Mouse (Mus musculus) WW6 (cell line): ENCODE measurements around the gene Tjp1.

Experiments used
- DNase-seq: peaks from one replicate; pipeline ENCODE4 v3.0.0-alpha.2; 2013; ENCODE audit warnings: low read depth, low spot score

Tjp1 gene

DNA sequence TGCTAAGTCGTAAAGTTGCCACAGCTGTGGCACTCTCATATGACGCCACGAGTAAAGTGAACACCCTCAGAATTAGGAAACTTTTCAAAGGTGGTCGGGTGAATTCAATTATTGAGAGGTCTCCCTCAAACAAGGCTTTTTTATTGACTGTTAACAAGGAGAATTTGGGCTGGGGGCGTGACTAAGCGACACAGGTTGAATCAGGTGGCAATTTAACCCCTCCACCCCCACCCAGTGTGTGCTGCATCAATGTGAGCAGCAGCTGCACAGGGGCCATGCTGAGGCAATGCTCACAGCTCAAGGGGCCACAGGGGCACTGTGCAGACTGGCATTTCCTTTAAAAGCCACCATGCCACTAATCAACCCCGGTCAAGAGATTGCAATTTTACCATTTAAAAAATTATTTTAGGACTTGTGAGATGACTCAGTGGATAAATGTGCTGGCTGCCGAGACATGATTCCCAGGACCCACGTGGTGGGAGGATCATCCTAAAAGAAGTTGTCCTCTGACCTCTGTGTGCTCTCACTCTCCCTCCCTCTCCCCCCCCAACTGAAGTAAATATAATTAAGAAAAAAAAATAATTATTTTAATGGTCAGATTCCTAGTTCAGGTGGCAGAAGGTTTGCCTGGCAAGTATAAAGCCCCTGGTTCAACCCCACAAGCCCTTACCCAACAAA is 96.4 kb downstream of the Tjp1 start:
- no peak for DNase-seq

DNA sequence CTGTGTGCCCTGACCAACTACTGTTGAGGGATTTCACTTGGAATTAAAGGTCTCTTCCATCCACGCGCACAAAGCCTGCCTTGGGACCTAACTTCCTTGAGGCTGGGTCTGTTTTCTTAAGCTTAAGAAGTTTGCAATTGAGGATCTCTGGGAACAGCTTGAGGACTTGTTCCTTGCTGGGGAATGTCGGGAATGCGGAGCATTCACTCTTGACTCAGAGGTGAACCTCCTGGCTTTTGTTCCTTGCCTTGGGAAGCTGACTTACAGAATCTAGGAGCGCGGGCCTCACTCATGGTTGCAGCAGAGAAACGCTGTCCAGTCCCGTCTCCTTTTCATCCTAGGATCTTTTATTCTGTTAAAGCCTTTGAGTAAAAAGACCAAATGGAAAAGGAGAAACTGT is 97.2 kb downstream of the Tjp1 start:
- peak; percentile 20 for DNase-seq

DNA sequence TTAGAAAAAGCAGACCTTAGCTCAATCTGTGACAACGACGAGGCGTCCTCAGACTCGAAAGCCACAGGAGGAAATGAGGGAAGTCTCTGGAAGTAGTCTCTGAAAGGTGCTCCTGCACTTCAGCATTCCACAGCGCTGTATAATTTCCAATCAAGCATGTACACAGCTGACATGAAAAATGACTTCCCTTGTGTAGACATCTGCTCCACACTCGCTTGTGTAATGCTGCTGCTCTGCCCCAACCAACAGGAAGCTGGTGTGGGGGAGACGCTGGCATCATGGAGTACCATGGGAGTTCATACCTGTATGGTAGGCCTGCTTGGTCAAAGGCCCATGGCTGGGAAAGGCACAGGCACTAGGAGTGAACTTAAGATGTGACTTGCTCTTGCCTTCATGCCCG is 103.1 kb downstream of the Tjp1 start:
- DNase-seq = no peak

DNA sequence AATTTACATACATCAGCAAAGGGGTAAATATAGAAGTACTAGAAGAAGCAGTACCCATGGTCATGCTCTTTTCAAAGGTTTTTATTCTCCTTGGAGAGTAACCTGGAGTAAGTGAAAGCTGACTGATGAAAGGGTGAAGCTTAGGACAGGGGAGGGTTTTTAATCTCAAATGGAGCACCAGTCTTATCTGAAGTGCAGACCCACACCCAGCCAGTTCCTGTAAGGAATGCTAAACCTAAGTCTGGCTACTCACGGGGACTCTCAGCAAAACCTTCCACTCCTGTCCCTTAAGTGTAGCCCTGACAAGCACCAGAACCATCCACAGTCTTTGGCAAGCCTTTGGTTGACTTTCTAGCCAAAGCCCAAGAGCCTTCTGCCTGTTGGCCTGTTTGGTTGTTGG is 105.1 kb downstream of the Tjp1 start:
- no peak for DNase-seq

DNA sequence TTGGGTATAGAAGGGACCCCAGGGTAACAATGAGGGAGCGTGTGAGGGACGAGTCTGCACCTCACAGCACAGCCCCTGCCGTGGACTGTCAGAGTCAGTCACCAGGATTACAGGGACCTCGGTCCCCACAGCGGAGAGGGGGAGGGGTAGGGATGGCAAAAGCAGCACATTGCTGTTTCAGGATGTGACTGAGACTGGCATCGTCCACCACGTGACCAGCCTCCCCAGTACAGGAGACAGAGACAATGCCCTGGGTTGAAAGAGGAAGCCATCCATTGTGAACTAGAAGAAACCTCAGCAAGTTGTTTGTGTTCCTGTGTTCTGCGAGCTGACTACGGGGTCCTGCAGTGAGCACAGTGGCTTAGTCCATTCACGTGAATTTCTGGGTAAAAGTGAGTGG is 106.1 kb downstream of the Tjp1 start:
- DNase-seq = no peak

DNA sequence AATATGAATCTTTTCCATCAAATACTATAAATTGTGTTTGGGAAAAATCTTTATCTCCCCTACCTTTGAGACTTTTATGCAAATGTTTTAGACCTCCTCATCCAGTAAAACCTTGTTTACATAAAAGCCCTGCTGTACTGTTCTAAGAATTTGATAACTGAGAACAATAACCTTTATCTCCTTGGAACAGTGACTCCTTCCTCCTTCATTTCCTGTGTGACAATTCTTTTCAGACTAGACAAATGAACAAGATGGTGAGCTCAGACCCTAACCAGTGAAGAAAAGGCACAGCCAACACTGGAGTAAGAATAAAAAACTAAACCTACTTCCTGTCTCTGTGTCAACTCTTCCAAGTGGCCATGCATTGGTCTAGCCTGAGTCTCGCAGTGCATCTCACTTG is 107.7 kb downstream of the Tjp1 start:
- DNase-seq = no peak

DNA sequence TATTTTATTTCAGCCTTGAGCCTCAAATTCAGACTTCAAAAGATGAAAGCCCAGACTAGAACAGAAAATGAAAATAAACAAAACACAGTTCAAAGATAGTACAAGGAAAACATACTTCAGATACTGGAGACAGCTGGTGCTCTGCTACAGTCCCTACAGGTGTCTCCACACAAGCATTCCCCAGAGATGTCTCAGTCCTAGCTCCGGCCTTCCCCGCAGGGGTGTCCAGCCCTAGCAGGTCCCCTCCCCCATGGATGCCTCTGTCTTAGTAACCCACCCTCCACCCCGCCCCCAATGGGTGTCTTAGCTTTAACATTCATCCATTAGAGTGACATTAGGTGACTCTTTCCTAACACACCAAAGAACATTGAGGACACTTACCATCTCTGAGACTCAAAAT is 108.6 kb downstream of the Tjp1 start:
- DNase-seq = no peak

DNA sequence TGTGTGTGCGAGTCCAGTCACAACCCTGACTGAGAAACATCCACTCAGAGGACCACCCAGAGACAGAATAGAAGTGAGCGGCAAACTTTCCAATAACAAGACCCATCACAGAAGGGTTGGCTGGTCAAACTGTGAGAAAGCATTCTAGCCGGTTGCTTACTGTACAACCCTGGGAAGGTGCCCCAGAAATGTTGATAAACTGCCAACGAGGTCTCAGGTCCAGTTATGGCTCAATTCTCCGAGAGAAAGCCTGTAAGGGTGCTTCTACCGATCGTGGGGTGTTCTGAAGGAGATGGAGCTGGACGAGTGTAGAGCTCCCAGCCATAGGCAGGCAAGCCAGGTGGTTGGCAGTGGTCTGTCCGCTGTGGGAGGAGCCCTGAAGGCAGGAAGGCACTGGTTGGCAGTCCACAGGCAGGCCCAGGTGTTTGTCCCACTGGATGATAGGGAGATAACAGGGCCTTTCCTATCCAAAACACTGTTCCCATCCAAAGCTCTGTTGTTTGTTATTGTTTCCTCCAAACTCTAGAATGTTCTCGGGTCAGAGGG is 109.1 kb downstream of the Tjp1 start:
- no peak for DNase-seq

DNA sequence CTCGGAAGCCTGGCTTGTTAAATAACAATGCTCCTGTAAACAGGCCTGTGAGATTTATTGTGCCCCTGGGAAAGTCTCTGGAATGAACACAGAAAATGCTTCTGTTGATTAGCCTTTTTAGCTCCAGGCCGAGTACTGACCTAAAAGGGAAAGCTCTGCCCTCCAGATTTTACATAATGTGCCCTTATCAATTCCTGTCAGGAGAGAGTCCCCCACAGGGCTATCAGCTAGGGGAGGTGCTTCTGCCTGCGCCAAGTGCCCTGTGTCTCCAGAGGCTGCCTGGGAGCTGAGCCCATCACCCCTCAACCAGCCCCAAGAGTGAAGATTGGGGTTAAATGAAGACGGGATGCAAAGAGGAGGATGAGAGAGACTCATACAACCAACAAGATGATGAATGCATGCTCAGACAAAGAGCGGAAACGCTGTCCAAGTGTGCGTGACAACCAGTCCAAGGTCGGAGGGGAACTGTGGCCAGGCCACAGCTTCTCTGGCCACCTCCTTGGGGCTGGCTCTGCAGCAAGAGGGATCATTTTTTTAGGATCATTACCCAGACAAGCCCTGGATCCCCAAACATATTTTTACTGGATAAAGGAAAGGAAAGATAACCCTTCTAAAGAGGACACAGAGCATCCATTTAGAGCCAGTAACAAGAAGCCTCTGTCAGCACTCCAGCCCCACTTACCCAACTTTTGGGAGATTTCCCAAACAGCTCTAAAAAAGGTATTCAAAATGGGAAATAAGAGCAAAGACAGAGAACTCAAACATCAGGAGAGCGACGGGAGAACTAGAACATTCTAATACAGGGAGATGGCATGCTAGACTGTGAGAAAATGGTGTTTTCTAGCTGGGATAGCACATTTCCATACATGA is 110.1 kb downstream of the Tjp1 start:
- no peak for DNase-seq

DNA sequence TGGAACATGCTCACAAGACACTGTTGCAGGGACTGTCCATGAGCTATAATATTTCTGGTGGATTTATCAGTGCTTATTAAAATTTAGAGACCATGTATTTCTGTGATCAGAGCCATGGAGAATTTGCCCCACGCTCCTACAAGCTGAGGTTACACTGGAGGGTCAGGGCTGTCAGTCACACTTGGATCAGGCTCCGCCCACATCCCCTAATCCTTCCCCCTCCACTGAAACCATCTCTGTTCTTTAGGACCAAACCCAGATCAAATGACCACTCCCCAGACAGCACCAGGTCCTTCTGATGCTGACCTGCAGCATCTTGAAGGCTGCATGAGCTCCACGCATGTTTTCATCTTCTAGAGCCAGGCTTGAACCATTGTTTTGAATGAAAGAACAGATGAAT is 111.1 kb downstream of the Tjp1 start:
- no peak for DNase-seq

DNA sequence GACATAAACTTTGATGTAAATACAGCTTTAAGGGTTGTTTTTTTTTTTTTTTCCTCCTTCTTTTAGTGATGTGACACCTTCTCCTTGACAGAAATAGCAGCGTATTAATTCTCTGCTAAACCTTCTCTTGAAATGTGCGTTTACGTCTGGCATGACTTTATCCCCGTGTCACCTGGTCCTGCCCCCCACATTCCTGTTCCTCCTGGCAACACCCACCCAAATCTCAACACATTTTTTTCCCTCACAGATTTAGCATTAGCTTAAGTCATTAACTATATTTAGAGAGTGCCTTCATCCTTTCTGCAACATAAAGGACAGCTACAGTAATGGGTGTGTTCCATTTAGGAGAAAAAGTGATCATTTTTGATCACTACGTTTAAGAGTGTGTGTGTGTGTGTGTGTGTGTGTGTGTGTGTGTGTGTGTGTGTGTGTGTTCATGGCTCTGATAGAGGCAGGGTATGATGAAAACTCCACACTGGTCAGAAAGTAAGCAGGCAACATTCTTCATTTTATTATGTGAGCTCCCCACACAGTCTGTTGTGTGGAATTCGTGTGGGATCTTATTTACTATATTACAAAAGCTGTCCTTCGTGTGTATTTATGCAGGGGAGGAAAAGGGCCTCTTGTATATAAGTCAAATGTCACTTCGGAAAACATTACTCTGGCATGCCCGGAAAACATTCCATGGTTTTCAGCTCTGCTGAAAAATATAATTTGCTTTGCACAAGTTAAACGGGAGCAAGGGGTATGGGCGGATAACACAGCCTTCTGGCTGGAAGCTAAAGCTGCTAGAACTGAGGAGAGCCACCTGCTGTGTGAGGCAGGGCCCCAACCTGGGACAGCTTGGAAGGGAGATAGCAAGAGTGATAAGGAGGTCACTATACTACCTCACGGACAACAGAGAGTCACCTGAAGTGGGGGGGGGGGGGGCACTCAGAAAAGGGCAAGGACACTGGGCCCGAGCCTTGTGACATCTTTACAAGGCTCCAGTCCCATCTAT is 113.3 kb downstream of the Tjp1 start:
- DNase-seq = no peak

DNA sequence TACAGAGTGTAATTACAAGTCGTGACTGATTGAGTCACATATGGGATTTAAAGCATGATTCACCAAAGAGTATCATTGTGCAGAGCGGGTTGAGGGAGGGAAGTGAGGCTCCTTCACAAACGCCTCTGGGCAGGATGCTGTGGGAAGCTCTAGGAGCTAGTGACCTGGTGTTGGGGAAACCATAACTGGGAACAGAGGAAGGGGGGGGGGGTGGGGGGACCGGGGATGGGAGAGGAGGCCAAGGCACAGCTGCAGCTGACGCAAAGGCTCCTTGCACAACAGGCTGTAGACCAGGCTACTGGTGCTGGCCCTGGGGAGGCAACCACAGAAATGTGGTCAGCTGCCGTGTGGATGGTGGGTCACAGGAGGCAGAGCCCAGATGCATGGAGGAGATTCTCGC is 116.9 kb downstream of the Tjp1 start:
- no peak for DNase-seq

DNA sequence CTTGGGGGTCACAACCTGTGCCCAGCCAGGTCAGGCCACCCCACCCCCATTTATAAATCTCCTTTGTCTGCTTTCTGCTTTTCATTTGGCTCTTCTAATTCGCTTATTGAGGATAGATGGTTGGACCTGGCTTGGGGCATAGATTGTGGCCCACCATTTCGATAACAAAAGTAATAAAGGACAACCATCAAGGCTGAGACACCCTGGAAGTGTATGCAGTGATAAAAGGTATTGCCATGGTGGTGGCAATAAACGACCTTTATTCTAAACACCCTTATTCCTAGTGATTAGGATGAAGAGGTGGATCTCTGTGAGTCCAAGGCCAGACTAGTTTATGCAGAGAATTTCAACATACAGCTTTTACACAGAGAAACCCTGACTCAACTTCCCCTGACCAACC is 121.2 kb downstream of the Tjp1 start:
- DNase-seq = no peak

DNA sequence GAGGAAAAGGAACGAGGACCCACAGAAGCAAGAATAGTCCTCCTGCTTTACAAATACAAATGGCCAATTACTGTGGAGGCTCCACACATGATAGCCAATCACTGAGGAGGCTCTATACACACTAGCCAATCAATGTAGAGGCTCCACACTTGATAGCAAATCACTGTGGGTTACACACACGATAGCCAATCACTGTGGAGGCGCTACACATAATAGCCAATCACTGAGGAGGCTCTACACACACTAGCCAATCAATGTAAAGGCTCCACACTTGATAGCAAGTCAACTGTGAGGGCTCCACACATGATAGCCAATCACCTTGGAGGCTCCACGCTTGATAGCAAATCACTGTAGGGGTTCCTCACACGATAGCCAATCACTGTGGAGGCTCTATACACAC is 125.1 kb downstream of the Tjp1 start:
- DNase-seq = no peak

DNA sequence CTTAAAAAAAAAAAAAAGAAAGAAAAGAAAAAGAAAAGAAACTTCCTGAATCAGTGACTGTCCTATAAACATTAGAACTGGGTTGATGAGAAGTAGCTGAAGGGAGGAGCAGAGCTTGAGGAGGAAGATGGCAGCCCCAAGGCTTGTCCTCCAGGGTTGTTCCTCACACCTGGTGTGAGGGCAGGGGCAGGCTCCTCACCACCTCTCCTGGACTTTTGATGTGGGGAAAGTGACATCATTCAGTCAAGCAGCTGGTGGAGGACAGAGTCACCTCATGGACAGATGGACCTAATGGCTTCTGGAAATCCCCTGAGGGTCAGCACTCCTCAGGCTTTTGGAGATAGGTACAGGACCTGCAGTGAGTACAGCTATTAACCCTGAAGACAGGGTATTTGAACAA is 126.0 kb downstream of the Tjp1 start:
- no peak for DNase-seq

DNA sequence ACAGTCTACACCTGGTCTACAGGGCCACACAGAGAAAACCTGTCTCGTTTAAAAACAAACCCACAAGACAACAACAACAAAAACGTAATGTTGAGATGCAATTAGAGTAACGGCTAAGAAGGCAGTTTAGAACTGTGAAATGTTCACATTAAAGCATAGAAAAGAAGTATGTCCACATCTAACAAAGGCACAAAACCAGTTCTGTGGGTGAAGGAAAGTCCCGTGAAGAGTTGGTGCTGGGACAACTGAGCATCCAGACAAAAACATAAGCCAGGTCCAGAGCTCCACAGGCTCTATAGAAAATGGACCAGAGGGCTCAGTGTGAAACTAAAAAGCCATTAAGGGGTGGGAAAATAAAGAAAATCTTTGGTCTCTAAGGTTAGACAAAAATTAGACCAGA is 131.7 kb downstream of the Tjp1 start:
- no peak for DNase-seq

DNA sequence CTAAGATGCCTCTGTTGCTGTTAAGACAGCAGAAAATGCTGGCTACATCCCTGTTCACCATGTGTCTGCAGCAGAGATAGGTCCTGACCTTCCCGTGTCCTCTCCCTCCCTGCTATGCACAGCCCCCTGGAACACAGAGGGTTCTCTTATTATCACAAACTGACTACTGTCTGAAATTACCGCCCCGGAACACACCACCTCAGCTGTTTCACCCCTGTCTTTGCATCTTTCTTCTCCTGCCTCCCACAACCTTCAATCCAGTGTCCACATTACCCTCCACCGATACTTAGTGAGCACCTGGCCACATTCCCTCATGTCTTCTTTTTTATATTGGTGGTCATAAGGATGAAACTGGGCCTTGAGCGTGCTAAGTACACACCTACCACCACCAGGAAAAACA is 132.4 kb downstream of the Tjp1 start:
- DNase-seq = no peak

DNA sequence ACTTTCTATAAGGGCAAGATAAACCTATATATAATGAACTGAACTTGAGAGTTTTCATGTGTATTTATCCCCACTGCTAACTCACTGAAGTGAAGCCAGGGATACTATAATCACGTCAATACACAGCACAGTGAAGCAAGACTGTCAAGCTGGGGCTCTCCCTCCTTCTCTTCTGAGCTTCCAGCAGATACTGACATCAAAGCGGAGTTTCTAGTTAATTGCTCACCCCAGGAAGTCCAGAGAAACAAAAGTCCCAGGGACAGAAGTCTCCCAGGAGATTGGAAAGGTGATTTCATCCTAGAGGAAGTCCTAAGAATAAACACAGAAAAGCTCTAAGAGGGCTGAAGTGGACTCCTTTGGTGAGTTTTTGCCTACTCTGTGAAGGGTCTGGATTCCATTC is 132.9 kb downstream of the Tjp1 start:
- DNase-seq = no peak

DNA sequence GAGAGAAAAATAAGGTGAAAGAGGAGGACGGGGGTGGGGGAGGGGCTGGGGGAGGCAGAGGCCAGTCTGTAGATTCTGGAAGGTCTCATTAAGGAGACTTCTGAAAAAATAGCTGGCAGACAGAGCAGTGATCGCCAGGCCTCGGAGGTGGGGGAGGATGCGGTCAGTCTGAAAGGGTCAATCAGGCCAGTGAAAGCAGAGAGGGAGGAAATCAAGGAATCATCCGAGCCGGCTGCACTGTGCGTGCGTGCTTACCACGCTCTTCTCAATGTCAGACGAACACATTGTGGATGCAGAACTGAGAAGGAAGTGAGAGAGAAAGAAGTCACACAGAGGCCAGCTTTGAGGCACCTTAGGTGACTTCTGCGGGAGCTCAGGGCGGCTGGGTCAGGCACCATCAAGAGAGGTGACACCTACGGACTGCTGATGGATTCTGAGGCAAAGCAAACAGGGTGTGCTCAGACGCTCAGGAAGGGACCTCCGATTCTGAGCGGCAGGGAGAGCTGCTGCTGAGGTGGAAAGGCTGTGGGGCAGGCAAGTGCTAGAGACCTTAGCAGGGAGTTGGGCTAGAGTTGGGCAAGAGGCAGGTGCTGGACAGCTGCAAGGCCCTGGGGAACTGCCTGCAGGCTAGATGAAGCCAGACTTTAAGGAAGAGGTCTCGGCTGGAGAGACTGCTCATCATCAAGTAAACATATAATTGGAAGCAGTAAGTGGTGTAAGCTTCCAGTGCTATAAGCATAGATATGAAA is 133.7 kb downstream of the Tjp1 start:
- no peak for DNase-seq

DNA sequence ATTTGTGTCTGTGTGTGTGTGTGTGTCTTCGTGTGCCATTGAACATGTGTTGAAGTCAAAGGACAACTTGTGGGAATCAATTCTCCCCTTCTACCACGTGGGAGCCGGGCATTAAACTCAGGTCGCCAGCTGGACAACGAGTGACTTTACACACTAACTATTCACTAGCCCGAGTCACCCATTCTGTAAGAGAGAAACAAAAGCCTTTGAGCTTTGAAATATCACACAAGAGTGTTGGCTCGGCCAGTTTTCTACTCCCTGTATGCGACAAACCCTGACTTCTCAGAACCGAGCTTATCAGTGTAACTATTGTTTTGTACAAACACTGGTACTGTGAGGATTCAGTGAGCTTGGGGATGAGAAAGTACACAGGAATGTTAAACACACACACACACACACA is 134.6 kb downstream of the Tjp1 start:
- DNase-seq = no peak

DNA sequence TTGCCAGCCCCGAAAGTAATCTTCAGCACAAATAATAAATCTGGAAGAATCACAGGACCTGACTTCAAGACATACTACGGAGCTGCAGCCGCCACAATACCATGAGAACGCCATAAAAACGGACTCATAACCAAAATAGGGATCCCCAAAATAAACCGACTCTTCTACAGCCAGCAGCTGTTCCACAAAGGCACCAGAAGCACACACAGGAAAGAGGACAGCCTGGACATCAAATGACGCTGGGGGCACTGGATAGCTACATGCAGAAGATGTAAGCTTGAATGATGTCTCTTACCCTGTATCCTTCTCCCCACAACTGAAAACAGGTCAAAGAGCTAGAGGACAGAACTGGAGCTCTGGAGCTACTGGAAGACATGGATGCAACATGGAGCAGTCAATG is 138.0 kb downstream of the Tjp1 start:
- no peak for DNase-seq
